Mouse (Mus musculus) liver, adult 2 months (tissue): Measurements from ENCODE around the gene Gm16867. TPM values are rescaled to one million over a fixed set of nuclear protein-coding genes. Genes with fewer than 3 reads are reported as not detected.
"Not testable (repeated sequence)": the region's sequence is repeated elsewhere in the genome, so short reads cannot be mapped to it uniquely, and the experiment has no call there.

Source experiments
- DNase-seq: peaks from one replicate; pipeline ENCODE4 v3.0.0-alpha.2; 2011; ENCODE audit warnings: low read depth, low spot score; ENCODE audit errors: extremely low read depth
- H3K27ac ChIP-seq: fragments of 200-500 bp; replicated peaks from 2 replicates; pipeline ENCODE4 v1.5.1; 2012; ENCODE audit warnings: low read depth, mild to moderate bottlenecking, control low read depth, inconsistent platforms, low read length; ENCODE audit not compliant: insufficient read depth
- H3K27me3 ChIP-seq: fragments of 200-500 bp; 2 replicates; pipeline ENCODE4 v1.6.1; 2012; ENCODE audit warnings: mild to moderate bottlenecking, moderate library complexity, low read length, inconsistent platforms; ENCODE audit not compliant: control insufficient read depth, insufficient read depth
- H3K36me3 ChIP-seq: fragments of 200-500 bp; 2 replicates; pipeline ENCODE4 v1.6.1; 2012; ENCODE audit warnings: low read length, inconsistent platforms; ENCODE audit not compliant: control insufficient read depth, insufficient read depth
- H3K4me1 ChIP-seq: fragments of 200-500 bp; 2 replicates; pipeline ENCODE4 v1.6.1; 2011; ENCODE audit warnings: low read length; ENCODE audit not compliant: control insufficient read depth, insufficient read depth
- H3K4me3 ChIP-seq: fragments of 200-500 bp; 2 replicates; pipeline ENCODE4 v1.5.1; 2011; ENCODE audit warnings: low read depth, mild to moderate bottlenecking, control low read depth, low read length, moderate library complexity; ENCODE audit not compliant: insufficient read depth
- H3K79me2 ChIP-seq: fragments of 200-500 bp; 2 replicates; pipeline ENCODE4 v1.6.1; 2012; ENCODE audit warnings: inconsistent platforms, mild to moderate bottlenecking, low read length, moderate library complexity; ENCODE audit not compliant: control insufficient read depth, insufficient read depth
- H3K9ac ChIP-seq: fragments of 200-500 bp; 2 replicates; pipeline ENCODE4 v1.6.1; 2012; ENCODE audit warnings: low read depth, mild to moderate bottlenecking, control low read depth, inconsistent platforms, low read length
- WGBS: fragments of 180-500 bp; shearing (Covaris S2); methylation state at CpG from one replicate; pipeline ENCODE4 v1.1.7; 2018; 5-methylcytosine and 5-hydroxymethylcytosine counted together
- polyA plus RNA-seq: library from polyadenylated mRNA; depleted of rRNA; stranded (reverse); fragments of >200 nt; gene quantifications from 2 replicates; pipeline ENCODE4 v1.2.3, GENCODE M21; 2012; rRNA removed
- total RNA-seq: library from RNA; depleted of rRNA; stranded (reverse); fragments of >200 nt; gene quantifications from 2 replicates; pipeline ENCODE4 v1.2.3, GENCODE M21; 2014; rRNA removed

Gene Gm16867
- total RNA-seq = not detected in 2 replicates
- polyA plus RNA-seq = 26.4 and 28.6 TPM in 2 replicates

DNA sequence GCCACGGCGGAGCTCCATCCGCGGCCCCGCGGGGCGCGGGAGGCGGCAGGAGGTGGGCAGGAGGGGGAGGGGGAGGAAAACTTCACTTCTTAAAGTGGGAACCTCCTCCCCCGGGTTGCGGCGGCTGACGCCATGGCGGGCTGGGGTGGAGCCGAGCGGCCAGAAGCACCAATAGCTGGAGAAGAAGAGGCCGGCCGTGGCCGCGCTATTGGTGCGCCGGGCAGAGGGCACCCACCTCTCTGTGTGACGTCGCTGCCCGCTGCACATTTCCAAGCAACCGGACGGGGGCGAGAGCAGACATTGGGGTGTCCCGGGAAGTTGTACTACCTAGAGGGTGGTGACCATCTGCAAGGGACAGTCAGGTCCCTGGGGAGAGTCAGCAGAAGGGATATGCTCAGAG, at the start of gene Gm16867:
Gene Gm16867 (minus strand): TSS at position 189 of the 400 bp plus-strand sequence.
- not testable (repeated sequence) for H3K4me3 ChIP-seq, H3K27ac ChIP-seq, H3K9ac ChIP-seq, DNase-seq, H3K27me3 ChIP-seq, H3K36me3 ChIP-seq, H3K79me2 ChIP-seq, H3K4me1 ChIP-seq
- WGBS = no CpG with 5 or more reads among the region's 29 CpGs

DNA sequence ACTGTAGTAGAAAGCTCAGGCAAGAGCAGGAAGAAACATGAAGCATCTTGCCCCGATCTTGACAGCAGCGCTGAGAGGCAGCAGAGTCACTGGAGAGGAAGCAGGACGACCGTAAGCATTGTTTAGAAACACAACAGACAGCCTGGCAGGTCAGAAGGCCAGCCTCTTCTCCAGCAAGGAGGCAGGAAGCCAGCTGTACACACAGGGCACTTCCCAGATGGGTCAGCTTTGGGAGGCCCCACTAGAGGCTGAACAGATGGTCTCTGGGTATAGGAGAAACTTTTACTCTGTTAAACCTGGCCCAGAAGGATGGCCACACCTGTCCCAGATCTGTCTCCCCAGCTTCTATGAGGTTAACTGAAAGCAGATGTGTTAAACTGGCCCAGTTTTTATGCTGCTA, 44.1 kb upstream of the Gm16867 start:
- H3K4me1 ChIP-seq, H3K27me3 ChIP-seq, DNase-seq, H3K27ac ChIP-seq, H3K79me2 ChIP-seq, H3K9ac ChIP-seq, H3K4me3 ChIP-seq, H3K36me3 ChIP-seq: not testable (repeated sequence)
- WGBS = no CpG with 5 or more reads among the region's 4 CpGs

DNA sequence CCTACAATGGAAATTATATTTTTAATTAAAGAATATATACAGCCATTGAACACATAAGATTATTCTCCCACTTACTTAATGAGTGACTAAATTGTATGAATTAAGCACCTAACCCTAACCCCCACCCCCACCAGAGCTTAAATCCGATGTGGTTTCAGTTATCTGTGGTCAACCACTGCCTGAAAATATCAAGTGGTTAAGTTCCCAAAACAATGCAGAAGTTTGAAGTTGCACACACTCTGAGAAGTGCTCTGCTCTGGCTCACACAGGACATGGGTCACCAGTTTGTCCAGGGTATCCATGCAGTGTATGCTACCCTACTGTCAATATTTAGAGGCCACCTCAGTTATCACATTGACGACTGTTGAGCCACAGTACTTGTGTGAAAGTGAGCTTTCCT, 41.9 kb upstream of the Gm16867 start:
- H3K27ac ChIP-seq, DNase-seq, H3K36me3 ChIP-seq, H3K4me1 ChIP-seq, H3K4me3 ChIP-seq, H3K79me2 ChIP-seq, H3K27me3 ChIP-seq, H3K9ac ChIP-seq: not testable (repeated sequence)
- WGBS = no CpG with 5 or more reads among the region's 2 CpGs

DNA sequence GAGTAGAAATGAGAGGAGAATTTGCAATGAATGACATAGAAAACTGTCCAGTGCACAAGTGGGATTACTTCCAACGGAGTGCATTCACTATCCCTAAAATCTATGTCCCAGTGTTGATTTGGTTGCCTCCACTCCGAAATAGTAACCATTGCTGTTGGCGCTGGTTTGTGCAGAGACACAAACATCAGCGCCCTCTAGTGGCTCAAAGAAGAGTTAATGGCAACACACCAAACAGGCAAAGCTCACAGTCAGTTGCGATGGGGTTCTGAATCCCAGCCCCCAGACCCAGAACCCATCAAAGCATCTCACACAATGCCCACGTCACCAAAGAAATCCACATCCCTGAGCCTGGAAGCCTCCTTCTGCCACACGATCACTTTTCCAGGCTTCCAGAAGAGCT, 40.9 kb upstream of the Gm16867 start:
- not testable (repeated sequence) for H3K36me3 ChIP-seq, H3K4me3 ChIP-seq, H3K27me3 ChIP-seq, H3K27ac ChIP-seq, H3K9ac ChIP-seq, DNase-seq, H3K79me2 ChIP-seq, H3K4me1 ChIP-seq
- no CpG with 5 or more reads among the region's 7 CpGs for WGBS

DNA sequence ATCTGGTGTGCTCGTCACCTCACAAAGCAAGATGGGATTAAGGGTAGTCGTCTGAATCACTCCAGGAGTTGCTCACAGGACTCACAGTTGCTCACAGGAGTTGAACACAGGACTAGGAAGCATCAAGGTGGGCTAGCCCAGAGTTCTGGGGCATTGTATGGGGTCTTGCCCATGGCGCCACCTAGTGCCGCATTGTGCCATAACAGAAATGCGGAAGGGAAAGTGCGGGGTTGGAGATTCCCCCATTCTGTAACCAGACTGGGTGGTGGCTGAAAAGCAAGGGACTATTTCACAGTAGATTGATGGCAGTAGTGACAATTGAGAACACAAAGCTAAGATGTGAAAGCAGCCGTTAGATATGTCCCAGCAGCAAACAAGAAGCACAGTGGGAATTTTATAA, 39.5 kb upstream of the Gm16867 start:
- H3K27ac ChIP-seq, H3K4me3 ChIP-seq, H3K27me3 ChIP-seq, H3K9ac ChIP-seq, H3K79me2 ChIP-seq, DNase-seq, H3K4me1 ChIP-seq, H3K36me3 ChIP-seq: not testable (repeated sequence)
- WGBS = no CpG with 5 or more reads among the region's 7 CpGs

DNA sequence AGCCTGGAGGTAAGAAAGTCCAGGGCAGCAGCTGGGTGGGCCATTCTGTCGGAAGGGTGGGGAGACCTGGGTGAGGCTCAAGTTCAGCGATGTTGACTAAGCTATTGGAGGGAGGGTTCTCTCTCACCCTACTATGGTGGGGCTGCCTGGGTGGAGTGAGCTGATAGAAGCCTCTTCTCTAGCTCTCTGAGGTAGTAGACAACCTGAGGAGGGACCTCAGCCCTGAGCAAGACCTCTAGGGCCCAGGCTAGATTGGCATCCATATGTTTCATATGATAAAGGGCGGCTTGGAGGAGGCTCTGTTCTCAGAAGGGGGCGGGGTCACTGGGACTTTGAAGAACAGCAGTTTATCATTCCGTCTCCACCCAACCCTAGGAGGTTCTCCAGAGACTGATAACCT, 37.0 kb upstream of the Gm16867 start:
- WGBS = no CpG with 5 or more reads among the region's 5 CpGs
- H3K36me3 ChIP-seq, H3K4me3 ChIP-seq, H3K79me2 ChIP-seq, H3K27me3 ChIP-seq, H3K4me1 ChIP-seq, H3K27ac ChIP-seq, H3K9ac ChIP-seq, DNase-seq: not testable (repeated sequence)

DNA sequence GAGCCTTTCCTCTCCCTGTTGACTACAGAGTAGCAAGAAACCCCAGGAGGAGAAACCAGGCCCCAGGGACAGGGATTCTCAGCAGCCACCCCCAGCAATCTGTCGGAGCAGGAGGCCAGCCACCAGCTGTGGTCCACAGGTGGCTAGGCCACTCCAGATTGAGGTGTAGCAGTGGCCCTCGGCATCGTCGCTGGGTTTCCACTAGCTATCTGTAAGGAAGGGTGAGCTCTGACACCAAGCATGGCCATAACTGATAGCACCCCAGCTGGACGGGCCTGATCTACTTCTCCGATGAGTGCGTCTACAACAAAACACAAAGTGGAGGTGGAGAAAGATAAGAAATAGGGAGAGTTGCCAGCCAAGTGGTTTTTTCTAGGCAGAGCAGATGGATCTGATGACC, 33.4 kb upstream of the Gm16867 start:
- H3K27me3 ChIP-seq, H3K9ac ChIP-seq, H3K4me1 ChIP-seq, DNase-seq, H3K36me3 ChIP-seq, H3K79me2 ChIP-seq, H3K4me3 ChIP-seq, H3K27ac ChIP-seq: not testable (repeated sequence)
- no CpG with 5 or more reads among the region's 7 CpGs for WGBS

DNA sequence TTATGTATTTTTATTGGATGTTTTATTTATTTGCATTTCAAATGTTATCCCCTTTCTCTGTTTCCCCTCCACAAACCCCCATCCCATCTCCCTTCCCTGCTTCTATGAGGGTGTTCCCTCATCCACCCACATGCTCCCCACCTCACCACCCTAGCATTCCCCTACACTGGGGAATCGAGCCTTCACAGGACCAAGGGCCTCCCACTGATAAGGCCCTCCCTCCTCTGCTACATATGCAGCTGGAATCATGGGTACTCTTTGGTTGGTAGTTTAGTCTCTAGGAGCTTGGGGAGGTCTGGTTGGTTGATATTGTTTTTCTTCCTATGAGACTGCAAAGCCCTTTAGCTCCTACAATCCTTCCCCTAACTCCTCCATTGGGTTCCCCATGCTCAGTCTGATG, 23.0 kb upstream of the Gm16867 start:
- not testable (repeated sequence) for DNase-seq, H3K4me3 ChIP-seq, H3K9ac ChIP-seq, H3K4me1 ChIP-seq, H3K36me3 ChIP-seq, H3K27ac ChIP-seq, H3K27me3 ChIP-seq, H3K79me2 ChIP-seq
- no CpG with 5 or more reads among the region's 1 CpGs for WGBS

DNA sequence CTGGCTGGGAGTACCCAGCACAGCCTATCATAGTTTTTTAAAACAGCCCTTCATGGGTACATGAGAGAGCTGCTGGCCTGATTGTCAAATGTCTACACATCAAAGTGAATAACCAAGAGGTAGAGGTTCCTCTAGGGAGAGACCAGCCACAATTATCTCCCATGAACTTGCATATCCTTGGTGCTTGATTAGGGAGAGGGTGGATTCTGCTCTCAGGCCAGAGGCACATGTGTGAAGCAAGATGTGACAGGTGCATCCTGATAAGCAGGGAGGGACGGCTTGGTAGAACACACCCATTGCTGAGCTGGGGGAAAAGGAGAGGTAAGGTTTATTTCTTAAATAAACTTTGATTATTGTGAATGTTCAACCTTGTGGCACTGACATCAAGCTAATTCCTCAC, 19.8 kb upstream of the Gm16867 start:
- not testable (repeated sequence) for H3K4me1 ChIP-seq, H3K27ac ChIP-seq, H3K36me3 ChIP-seq, H3K27me3 ChIP-seq, H3K4me3 ChIP-seq, H3K9ac ChIP-seq, H3K79me2 ChIP-seq, DNase-seq
- WGBS = no CpG with 5 or more reads among the region's 1 CpGs

DNA sequence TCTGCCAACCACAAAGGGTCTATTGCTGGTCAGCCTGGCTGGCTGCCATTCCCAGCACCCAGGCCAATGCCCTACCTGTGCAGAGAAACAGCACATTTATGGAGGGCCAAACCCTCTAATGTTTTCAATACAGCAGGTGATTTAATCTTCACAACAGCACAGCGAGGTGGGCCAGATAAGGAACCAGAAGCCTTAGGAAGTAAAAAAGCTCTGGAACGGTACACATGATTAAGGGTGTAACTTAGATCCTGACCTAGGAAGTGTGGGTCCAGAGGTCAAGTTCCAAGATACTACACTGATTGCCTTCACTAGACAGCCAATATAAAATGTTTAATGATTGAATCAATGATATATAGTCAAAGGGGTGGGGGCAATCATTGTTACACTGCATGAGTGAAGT, 17.6 kb upstream of the Gm16867 start:
- H3K36me3 ChIP-seq, DNase-seq, H3K27me3 ChIP-seq, H3K27ac ChIP-seq, H3K79me2 ChIP-seq, H3K9ac ChIP-seq, H3K4me3 ChIP-seq, H3K4me1 ChIP-seq: not testable (repeated sequence)
- WGBS = no CpG with 5 or more reads among the region's 2 CpGs
